Mouse (Mus musculus) right cerebral cortex, adult 18-20 months (tissue): ENCODE data around the gene Wdtc1.

ENCODE experiments used
- DNase-seq: peaks from one replicate; pipeline ENCODE4 v3.0.0; 2022; ENCODE audit warnings: mixed read lengths

Wdtc1 gene

GRCm38 (mm10) chr4:133278482-133278881 lies 74.8 kb downstream of the Wdtc1 start:
- DNase-seq, result no peak

- no peak for DNase-seq
Observed at GRCm38 (mm10) chr4:133278067-133278466, 75.2 kb downstream of the Wdtc1 start.

GRCm38 (mm10) chr4:133277104-133278026 lies 75.9 kb downstream of the Wdtc1 start, which contains the start of gene Tmem222:
TSS of gene Tmem222 (minus strand) at chr4:133277792.
- DNase-seq, result peak; percentile 97

GRCm38 (mm10) chr4:133270929-133271328 lies 82.4 kb downstream of the Wdtc1 start:
- no peak for DNase-seq

- no peak for DNase-seq
Observed at GRCm38 (mm10) chr4:133269596-133269995, 83.7 kb downstream of the Wdtc1 start.

- no peak for DNase-seq
Observed at GRCm38 (mm10) chr4:133268931-133269330, 84.3 kb downstream of the Wdtc1 start.

GRCm38 (mm10) chr4:133266248-133266880 lies 86.9 kb downstream of the Wdtc1 start:
- DNase-seq, result no peak

GRCm38 (mm10) chr4:133265759-133266158 lies 87.5 kb downstream of the Wdtc1 start:
- DNase-seq, result no peak

GRCm38 (mm10) chr4:133265297-133265696 lies 88.0 kb downstream of the Wdtc1 start:
- no peak for DNase-seq

- no peak for DNase-seq
Observed at GRCm38 (mm10) chr4:133264559-133264958, 88.7 kb downstream of the Wdtc1 start.

GRCm38 (mm10) chr4:133263756-133264155 lies 89.5 kb downstream of the Wdtc1 start:
- no peak for DNase-seq

- no peak for DNase-seq
Observed at GRCm38 (mm10) chr4:133262882-133263281, 90.4 kb downstream of the Wdtc1 start, which contains the start of gene Sytl1. TSS of gene Sytl1 (minus strand) at chr4:133263113.

GRCm38 (mm10) chr4:133262375-133262765 lies 90.9 kb downstream of the Wdtc1 start:
- no peak for DNase-seq

- DNase-seq, result no peak
Observed at GRCm38 (mm10) chr4:133261641-133262374, 91.5 kb downstream of the Wdtc1 start.

- no peak for DNase-seq
Observed at GRCm38 (mm10) chr4:133257798-133258408, 95.4 kb downstream of the Wdtc1 start.

- DNase-seq, result no peak
Observed at GRCm38 (mm10) chr4:133257230-133257629, 96.1 kb downstream of the Wdtc1 start.

GRCm38 (mm10) chr4:133256820-133257219 lies 96.5 kb downstream of the Wdtc1 start:
- no peak for DNase-seq

GRCm38 (mm10) chr4:133255392-133255791 lies 97.9 kb downstream of the Wdtc1 start:
- no peak for DNase-seq

- DNase-seq, result no peak
Observed at GRCm38 (mm10) chr4:133253412-133253811, 99.9 kb downstream of the Wdtc1 start.

- no peak for DNase-seq
Observed at GRCm38 (mm10) chr4:133252089-133252488, 101.2 kb downstream of the Wdtc1 start.

- DNase-seq, result no peak
Observed at GRCm38 (mm10) chr4:133251214-133251613, 102.1 kb downstream of the Wdtc1 start.

- peak; percentile 83 for DNase-seq
Observed at GRCm38 (mm10) chr4:133250609-133251008, 102.7 kb downstream of the Wdtc1 start.
